Mouse (Mus musculus): Measurements from ENCODE around the gene Dll3. TPM values are rescaled to one million over a fixed set of nuclear protein-coding genes. Genes with fewer than 3 reads are reported as not detected.

Dll3 gene
- total RNA-seq, 2 experiments from 2014 or later, result 0.33 to 0.36 TPM

GRCm38 (mm10) chr7:28309737-28310136 is 7.7 kb upstream of the Dll3 start:
- no peak for DNase-seq

- DNase-seq, result no peak
These were observed 4.2 kb upstream of the Dll3 start for GRCm38 (mm10) chr7:28306216-28306615.

- DNase-seq, result peak; percentile 65
These were observed 3.6 kb upstream of the Dll3 start for GRCm38 (mm10) chr7:28305641-28306040.

DNA sequence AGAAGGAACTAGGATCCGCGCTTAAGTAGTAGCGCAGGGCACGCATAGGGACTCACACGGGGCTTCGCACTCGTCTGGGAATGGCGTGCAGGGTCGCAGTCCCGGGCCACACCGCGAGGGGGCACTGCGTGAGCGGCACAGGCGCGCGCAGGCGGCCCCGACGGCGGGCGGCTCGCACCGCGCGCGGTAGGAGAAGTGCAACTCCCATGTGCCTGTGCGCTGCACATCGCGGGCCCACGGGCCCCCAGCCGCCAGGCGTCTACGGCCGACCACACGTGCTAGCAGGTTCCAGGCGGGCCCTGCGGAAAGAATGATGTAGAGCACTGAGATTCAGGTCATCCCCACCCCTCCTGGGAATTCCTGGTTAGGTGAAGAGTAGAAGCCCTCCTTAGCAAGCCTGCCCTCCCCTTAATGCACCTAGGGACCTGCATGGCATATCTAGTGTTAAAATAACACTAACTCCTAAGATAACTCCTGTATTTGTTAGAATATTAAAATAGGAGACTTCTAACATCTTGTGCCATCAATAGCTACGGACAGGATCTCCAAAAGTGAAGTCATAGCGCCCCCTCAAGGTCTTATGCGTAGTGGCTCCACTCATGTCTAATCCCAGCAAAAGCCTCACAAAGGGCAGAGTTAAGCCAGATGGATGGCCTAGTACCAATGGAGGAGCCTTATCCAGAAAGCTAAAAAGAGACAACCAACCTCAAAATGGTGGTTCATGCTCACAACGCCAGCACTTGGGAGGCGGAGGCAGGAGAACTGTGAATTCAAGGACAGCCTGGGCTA is 3.0 kb downstream of the Dll3 start:
- peak; percentile 64 for DNase-seq

DNA sequence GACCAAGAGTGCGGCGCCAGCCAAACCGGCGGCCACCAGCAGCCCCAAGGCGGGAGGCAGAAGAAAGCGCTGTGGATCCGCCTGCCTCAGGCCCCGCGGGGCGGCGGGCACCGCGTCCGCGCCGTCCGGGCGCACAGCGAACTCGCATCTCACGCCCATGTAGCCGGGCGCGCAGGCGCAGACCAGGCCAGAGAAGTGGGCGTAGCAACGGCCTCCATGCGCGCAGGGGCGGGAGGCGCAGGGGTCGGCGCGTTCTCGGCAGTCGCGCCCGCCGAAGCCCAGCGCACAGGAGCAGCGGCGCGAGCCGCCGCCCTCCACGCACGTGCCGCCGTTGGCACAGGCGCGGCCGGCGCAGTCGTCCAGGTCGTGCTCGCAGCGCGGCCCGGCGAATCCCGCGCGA is 7.6 kb downstream of the Dll3 start:
- peak; percentile 80 for DNase-seq

DNA sequence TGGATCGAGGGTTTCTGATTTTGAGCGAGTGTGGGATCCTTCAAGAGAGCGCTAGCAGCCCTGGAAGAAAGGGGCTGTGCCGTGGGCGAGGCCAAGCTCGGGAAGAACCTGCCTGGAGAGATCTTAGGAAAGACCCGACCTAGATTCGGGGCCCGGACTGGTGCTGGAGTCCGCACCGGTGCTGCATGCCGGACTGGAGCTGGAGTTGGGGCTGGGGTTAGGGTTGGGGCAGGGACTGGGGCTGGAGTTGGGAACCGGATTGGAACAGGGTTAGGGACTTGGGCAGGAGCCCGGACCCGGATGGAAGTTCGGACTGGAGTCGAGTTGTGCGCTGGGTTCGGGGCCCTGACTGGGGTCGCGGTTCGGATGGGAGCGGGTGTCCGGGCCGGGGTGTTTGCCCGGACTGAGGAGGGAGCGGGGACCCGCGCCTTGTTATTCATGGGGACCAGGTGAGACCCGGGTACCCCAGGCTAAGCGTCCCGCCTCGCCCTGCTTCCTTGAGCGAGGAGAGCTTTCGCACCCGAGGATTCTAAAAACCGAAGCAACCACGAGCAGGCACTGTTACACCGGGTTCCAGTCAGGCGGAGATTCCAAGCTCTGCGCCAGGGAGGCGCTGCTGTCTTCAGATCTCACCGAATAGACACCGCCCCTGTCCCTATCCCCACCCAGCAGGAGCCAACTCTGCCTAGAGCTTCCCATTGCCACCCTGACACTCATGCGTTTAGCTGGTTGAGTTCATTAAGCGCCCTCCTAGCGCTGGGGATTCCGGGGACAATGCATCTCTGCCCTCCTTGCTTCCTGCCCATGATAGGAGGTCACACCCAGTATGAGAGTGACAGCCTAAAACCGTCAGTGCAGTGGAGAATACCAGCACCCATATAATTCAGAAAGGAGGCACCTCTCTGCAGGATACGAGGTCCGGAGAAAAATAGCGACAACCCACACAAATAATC is 11.1 kb downstream of the Dll3 start, which contains the start of gene Selenov:
Gene Selenov (minus strand): TSS at position 549 of the 953 bp plus-strand sequence.
- DNase-seq, result peak; percentile 52

GRCm38 (mm10) chr7:28290165-28290564 is 11.9 kb downstream of the Dll3 start:
- DNase-seq, result no peak

GRCm38 (mm10) chr7:28280630-28281029 is 21.4 kb downstream of the Dll3 start:
- no peak for DNase-seq

GRCm38 (mm10) chr7:28278279-28278652 is 23.8 kb downstream of the Dll3 start:
- peak; percentile 29 for DNase-seq

DNA sequence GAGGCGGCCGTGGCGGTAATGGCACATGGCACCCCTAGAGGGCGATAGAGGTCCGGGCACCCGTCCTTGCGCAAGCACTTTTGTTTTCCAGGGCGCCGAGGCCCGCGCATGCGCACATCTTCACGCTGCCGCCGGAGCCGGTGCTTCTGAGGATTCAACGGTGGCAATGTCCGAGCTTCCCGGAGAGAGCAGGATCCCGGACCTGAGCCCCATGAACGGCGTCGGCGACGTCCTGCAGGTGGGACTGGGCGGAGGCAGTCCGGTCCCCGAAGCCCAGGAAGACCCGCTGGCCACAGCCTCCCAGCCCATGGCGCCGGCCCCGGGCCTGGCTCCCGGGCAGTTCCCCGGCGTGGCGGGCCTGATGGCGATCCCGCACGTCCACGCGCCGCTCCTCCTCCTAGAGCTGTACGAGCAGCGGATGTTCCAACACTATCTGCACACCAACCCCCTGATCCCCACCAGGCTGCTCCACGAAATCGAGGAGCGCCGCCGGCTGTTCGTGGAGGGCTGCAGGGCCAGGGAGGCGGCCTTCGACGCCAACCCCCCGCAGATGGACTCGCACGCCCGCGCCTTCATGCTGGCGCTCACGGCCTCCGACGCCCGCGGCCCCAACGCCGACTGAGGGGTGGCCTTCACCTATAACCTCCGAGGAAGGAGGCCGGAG is 24.3 kb downstream of the Dll3 start, which contains the start of gene Eid2b:
Gene Eid2b (plus strand): TSS at position 125 of the 664 bp plus-strand sequence.
- peak; percentile 98 for DNase-seq

- no peak for DNase-seq
These were observed 24.8 kb downstream of the Dll3 start for GRCm38 (mm10) chr7:28277237-28277614.

DNA sequence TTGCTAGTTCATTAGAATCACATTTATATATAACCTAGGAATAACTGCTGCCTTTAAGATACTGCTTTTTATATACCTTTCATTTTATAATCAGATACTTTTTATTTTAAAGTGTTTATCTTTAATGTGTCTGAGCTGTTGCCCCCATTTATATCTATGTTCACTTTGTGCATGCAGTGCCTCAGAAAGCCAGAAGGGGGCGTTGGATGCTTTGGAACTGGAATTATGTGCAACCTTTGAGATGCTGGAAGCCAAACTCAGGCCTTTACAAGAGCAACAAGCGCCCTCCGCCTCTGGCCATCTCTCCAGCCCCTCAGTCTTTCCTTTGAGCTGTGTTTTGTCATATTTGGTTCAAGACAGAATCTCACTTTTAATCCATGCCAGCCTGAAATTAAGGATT is 30.3 kb downstream of the Dll3 start:
- DNase-seq, result no peak

DNA sequence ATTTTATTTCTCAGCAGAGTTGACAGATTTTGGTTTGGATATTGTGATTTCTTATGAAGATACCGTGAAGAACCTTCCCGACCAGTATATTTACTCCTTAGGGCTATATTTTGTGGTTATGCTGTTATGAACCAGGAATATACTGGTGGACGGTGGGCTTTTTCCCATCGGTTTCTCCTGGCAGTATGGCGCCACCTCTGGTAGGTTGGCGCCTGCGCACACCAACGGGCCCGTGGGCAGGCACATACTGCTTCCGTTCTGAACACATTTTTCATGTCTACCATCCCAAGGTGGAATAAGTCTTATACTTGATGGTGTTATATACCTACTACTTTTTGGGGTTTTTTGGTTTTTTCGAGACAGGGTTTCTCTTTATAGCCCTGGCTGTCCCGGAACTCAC is 32.7 kb downstream of the Dll3 start:
- no peak for DNase-seq

- no peak for DNase-seq
These were observed 33.5 kb downstream of the Dll3 start for GRCm38 (mm10) chr7:28268576-28268975.

GRCm38 (mm10) chr7:28268042-28268531 is 34.0 kb downstream of the Dll3 start:
- peak; percentile 77 for DNase-seq

GRCm38 (mm10) chr7:28267129-28268041 is 34.7 kb downstream of the Dll3 start, which contains the start of gene Eid2:
TSS of gene Eid2 (plus strand) at chr7:28267881.
- DNase-seq, result peak; percentile 92

GRCm38 (mm10) chr7:28265391-28265790 is 36.6 kb downstream of the Dll3 start:
- DNase-seq, result no peak

DNA sequence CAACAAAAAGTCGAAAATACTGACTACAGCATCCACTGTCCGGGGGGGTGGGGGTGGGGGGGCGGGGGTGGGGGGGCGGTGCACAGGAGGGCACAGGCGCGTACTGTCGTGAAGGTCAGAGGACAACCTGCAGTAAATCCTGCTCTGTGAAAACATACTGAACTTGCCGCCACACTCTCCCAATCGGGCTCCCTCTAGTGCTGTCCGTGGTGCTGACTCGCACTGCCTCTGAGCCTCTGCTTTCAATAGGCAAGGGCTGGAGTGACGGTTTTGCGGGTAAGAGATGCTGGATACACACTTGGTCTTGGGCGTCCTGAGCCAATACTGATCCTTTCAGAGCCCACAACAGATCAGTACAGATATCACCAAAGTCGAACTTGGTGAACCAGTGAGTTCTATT is 38.3 kb downstream of the Dll3 start:
- DNase-seq, result peak; percentile 90

DNA sequence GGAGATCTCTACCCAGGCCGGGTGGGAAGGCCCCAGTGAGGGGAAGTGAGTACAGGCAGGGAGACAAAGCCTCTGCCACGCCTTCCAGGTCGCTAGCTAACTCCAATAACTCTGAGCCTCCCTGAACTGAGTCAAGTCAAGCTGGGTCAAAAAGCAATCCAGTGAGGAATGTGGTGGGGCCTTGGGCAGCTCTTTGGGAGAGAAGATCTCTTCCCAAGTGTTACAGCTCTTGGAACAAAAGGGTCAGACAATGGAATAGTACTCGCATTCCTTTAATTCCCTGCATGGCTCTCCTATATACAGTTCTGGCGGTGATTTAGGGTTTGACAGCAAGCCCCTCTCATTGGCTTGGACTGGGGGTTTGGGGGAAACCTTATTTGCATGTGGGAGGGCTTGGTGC is 39.2 kb downstream of the Dll3 start:
- DNase-seq, result no peak

- no peak for DNase-seq
These were observed 46.6 kb downstream of the Dll3 start for GRCm38 (mm10) chr7:28255476-28255875.

- no peak for DNase-seq
These were observed 47.4 kb downstream of the Dll3 start for GRCm38 (mm10) chr7:28254591-28254990.

All from adrenal gland, postnatal 10 days (tissue).